Mouse (Mus musculus) T-helper 2 cell (primary cell): ENCODE data around the gene Erg28.

Experiments
- in situ Hi-C: fragments of 300-600 bp; cut with MboI, MseI; formaldehyde crosslinking; loops from one replicate; pipeline ENCODE4 v1.15.1; 2025; ENCODE audit warnings: high pct_unique_total_duplicates

Gene Erg28

DNA sequence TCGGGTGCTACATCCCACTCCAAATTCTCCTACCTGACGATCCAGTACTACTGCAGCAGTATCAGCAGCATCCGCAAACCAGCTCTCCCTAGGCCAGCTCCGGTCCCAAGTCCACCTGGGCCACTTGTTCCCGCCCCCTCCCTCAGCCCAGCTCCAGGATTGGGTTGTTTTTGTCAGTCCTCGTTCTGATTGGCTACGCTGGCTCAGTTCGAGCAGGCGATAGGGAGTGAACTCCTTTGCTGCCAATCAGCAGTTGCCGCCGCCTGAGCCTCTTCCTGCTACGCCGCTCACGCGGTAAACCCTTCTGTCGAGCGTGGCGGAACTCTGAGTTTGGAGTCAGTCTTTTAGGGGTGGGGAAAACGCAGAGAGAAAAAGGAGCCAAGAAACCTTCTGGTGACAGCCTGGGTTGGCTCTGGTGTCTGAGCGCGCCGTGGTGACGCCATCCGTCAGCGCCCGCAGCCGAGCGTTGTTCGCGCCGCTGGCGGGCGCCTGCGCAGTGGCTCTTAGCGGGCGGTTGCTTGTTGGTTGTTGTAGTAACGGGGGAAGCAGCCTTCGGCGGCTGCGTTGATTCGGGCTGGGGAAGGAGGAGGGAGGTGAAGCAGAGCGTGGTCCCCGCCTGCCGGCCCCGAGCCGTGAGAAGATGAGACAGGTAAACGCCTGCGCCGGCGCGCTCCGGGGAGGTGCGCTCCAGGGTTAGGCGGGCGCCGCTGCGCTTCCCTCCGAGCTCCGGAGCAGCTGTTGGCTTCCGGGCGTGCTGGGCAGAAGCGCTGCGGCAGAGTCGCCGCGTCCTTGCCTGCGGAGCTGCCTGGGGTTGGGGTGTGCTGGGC, at the start of gene Erg28, which contains the start of gene Ttll5:
Gene Erg28, minus strand, starts transcription at position 113 of the 827 bp plus-strand sequence.
Gene Ttll5, plus strand, starts transcription at position 222 of the 827 bp plus-strand sequence.
- in situ Hi-C loops = no loop called here

DNA sequence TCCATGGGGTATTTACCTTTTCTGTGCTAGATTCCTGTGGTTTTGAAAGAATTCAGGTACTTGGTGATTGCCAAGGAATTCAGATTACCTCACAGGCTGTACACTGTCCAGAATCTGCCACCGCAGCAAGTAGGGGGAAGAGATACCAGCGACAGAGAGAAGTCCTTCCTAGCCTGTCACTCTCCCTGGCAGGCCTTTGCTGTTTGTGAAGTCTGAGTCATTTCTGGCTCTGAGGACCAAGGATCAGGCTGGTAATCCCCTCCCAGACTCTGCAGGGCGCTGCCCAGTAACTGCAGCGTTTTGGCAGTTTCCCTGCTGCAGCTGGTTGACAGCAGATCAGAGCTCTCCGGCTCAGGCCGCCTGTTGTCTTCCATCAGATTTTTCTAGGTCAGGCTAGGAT, 45.1 kb upstream of the Erg28 start:
- in situ Hi-C loops = loop anchor here (10.0 kb wide), 2 partner anchors 375 to 525 kb away; partner anchors contain the start of gene Gpatch2l

DNA sequence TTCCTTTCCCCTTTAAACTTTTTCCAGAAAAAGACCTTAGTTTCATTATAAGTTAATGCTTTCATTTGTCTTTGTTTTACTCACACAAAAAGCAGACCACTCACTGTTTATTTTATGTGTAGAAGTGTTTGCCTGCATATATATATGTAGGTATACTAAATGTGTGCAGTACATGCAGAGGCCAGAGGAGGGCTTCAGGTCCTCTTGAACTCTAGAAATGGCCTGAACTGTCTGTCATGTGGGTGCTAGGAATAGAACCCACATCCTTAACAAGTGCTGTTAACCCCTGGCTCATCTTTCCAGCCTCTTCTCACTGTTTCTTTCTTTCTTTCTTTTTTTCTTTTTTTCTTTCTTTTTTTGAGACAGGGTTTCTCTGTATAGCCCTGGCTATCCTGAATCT, 42.8 kb upstream of the Erg28 start:
- in situ Hi-C loops = loop anchor here (10.0 kb wide), 2 partner anchors 378 to 528 kb away; partner anchors contain the start of gene Gpatch2l

GRCm38 (mm10) chr12:85866624-85867023, 42.3 kb upstream of the Erg28 start:
- in situ Hi-C loops = loop anchor here (10.0 kb wide), 2 partner anchors 378 to 528 kb away; partner anchors contain the start of gene Gpatch2l

DNA sequence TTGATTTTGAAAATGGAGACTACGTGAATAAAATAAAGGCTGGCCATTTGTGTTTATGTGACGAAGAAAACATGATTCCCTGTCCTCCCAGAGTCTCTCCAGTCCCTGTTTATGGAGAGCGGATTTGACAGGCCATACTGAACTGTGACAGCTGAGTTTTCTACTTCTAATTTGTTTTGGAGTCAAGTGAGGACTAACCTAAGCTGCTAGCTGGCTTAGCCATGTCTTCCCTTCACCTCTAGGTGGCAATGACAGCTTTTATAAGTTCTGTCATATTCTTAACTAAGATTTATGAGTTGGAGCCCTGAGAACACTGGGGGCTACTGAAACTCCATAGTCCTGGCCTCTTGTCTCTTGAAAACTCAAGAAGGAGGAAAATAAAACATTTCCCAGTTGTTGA, 41.2 kb upstream of the Erg28 start:
- in situ Hi-C loops = loop anchor here (10.0 kb wide), 2 partner anchors 379 to 529 kb away; partner anchors contain the start of gene Gpatch2l

GRCm38 (mm10) chr12:85862514-85862913, 38.2 kb upstream of the Erg28 start:
- in situ Hi-C loops = loop anchor here (5.0 to 10.0 kb wide), 3 partner anchors 210 to 532 kb away; partner anchors contain the start of gene Gpatch2l

GRCm38 (mm10) chr12:85859511-85860189, 35.3 kb upstream of the Erg28 start:
- in situ Hi-C loops = loop anchor here (5.0 to 10.0 kb wide), 3 partner anchors 213 to 535 kb away; partner anchors contain the start of gene Gpatch2l

DNA sequence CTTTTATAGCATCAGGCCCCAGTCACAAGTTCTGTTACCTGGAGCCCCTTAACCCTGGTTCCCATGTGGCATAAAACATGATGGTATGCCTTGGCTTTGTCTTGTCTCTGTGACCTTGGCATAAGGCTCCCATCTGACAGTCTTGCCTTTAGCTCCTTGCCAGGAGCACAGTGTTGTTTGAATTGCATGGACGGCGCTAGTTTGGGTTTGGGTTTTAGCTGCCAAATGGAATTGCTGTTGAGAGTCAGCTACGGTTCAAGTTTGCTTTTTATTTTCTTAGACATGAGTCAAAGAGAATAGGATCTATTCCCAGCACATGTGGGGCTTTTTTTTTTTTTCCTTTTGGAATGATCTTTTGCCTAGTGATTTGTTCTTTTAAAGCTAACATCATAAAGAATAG, 34.8 kb upstream of the Erg28 start:
- in situ Hi-C loops = no loop called here

- in situ Hi-C loops = no loop called here
Observed at GRCm38 (mm10) chr12:85857300-85857699, 33.0 kb upstream of the Erg28 start.

DNA sequence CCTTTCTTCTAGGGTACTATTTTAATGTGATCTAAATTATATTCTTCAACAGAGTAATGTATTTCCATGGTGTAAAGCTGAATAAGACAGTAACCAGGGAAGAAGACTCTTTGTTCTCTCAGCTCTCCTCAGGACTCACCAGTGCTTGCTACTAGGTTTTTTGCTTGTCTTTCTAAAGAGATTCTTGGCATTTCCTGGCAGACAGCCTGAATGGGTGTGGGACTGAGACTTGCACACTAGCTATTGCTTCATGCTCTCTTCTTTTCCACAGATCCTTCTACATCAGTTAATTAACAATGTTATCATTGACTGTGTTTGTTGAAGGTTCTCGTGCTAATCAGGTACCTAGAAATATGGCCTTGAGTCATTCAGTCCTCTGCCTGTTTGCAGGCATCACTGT, 29.9 kb upstream of the Erg28 start:
- in situ Hi-C loops = no loop called here

DNA sequence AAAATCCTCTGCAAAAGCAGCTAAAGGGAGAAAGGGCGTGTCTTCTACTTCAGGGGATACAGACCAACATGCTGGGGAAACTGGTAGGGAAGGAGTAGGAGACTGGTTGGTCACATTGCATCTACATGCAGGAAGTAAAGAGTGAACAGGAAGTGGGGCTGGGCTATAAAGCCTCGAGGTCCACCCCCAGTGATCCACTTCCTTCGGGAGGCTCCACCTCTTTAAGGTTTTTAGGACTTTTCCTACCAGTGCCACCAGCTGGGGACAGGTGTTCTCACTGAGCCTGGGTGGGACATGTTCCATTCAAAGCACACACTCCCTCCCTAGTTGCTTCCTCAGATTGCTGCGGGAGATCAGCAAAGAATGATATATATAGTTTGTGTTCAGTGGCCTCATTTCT, 29.5 kb upstream of the Erg28 start:
- in situ Hi-C loops = no loop called here

DNA sequence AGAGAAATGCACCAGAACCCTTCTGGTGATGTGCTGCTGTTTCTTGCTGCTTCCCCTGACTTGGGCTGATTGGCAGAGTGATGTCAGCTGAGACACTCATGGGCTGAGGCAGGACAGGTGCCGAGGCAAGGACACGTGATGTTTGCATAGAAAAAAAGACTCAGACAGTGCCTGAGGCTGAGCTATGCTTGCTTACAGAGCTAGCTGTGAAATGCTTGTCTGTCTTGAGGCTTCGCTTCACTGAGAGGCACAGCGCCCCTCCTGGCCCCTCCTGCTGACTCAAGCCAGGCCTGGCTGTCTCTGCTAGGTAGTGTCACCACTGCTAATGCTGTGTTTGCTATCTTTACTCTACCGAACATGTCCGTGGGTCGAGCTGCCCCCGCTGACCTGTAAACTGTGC, 26.3 kb upstream of the Erg28 start:
- in situ Hi-C loops = no loop called here

DNA sequence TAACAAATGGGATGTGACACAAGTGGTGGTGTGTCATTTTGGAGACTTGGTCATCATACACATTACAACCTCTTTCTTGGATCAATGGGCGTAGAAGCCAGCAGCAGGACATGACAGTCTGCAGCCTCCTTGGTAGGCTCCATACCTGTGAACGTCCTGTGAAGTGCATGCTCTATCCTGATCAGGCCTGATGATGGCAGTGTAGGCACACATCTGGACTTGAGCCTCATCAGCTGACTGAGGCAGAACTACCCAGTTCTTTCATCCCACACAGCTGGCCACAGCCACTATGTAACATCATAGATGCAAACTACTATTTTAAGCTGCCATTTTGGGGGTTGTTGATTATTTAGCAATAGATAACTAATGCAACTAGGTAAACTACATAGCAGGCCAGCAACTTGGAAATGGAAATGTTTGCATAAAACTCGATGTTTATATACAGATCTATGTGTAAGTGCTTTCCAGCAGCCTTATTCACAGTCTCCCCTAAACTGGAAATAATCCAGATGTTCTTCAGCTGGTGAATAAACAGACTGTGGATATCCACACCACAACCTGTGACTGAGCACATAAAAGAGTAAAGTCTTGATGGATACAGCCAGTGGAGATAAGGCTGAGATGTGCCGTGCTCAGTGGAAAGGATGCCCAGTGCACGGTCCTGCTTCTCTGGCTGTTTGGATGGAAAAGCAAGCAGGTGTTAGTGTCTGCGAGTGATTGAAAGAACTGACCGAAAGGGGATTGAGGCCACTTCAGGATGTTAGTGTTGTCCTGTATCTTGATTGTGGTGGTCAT, 24.0 kb upstream of the Erg28 start:
- in situ Hi-C loops = no loop called here

DNA sequence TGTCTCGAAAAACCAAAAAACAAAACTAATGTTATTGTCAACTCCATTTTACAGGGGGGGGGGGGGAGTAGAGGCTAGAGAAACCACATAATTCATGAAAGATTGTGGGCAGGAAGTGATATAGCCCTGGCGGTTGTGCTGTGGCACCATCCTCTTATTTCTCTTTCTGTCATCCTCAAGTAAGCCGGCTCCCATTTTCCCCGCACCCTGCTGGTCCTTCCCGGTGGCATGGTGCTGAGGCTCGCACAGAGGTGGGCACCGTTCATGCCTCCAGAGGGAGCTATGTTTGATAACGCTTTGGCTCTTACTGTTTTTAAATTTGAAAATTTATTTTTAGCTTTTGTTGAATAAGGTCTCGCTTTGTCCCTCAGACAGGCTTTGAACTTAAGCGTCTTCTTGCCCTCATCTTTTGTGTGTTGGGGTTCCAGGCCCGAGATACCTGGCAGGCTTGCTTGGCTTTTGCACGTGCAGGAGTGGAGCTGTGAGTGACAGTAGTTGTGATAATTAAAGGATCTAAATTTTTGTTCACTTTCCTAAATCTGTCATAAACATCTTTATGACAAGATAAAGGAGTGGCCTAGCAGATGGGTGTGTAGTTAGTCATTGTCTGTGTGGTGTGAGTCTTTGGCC, 15.1 kb upstream of the Erg28 start:
- in situ Hi-C loops = no loop called here

DNA sequence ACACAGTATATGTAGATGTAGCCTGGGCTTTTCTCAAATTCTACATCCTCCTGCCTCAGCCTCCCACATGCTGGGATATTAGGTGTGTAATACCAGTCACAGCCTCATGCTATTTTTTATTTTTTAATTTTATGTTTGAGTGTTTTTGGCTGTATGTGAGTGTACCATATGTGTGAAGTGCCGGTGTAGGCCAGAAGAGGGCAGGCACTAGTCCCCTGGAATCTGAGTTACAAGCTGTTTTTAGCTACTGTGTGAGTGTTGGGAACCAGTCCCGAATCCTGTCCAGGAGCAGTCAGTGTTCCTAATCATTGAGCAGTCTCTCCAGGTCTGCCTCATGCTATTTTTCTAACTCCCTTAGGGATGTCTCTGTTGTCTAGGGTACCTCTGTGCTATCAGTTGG, 13.4 kb upstream of the Erg28 start:
- in situ Hi-C loops = no loop called here

- in situ Hi-C loops = no loop called here
Observed at GRCm38 (mm10) chr12:85834543-85834942, 10.2 kb upstream of the Erg28 start.

- in situ Hi-C loops = no loop called here
Observed at GRCm38 (mm10) chr12:85830691-85831090, 6.3 kb upstream of the Erg28 start.

DNA sequence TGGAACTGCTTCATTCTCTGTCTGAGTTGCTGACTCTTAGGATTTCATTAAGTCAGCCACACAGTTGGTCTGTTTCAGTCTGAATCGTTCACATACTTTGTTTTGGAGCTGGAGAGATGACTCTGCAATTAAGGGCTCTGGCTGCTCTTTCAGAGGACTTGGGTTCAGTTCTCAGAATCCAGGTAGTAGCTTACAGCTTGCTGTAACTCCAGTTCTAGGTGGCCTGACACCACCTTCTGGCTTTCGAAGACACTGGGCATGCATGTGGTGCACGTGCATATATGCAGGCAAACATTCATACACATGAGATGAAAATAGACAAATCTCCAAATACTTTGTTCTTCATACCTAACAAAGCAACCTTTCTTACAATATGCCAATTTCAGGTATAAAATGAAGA, 5.5 kb upstream of the Erg28 start:
- in situ Hi-C loops = no loop called here

DNA sequence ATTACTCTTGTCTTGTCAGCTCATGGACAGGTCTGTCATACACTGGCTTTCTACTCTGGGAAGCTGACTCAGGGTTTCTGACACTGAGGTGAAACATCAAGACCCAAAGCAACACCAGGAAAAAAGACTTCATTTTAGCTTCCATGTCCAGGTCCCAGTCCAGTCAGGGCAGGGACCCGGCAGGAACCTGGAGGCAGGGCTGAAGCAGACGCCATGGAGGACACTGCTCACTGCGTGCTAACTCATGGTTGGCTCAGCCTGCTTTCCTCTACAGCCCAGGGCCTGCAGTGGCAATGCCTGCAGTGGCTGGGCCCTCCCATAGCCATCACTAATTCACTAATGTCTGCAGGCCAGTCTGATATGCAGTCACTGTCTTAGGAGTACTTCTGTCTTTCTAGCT, 4.5 kb upstream of the Erg28 start:
- in situ Hi-C loops = no loop called here

- in situ Hi-C loops = no loop called here
Observed at GRCm38 (mm10) chr12:85825822-85826221, 1.5 kb upstream of the Erg28 start.

- in situ Hi-C loops = no loop called here
Observed at GRCm38 (mm10) chr12:85825361-85825760, 1.0 kb upstream of the Erg28 start.
